Mouse (Mus musculus) MEL (cell line): ENCODE measurements around the gene Trmt2a. TPM values are rescaled to one million over a fixed set of nuclear protein-coding genes. Genes with fewer than 3 reads are reported as not detected.
A peak's percentile ranks its signal among the peaks of the same experiment; 100 is the strongest.

ENCODE experiments used
- DNase-seq: peaks from one replicate; pipeline ENCODE4 v3.0.0; 2011; ENCODE audit warnings: low read depth, low spot score
- H3K27ac ChIP-seq: 2 replicates; pipeline ENCODE4 v1.5.1; 2012; ENCODE audit warnings: low read depth, mild to moderate bottlenecking, control low read depth, low read length, moderate library complexity; ENCODE audit not compliant: control insufficient read depth
- H3K27me3 ChIP-seq, 2 experiments: fragments of 150-350 bp in 1 of 2; sonication (generic) in 1 of 2; 2 replicates each; pipeline ENCODE4 v1.6.1; 2012; ENCODE audit warnings: low read length in 2 of 2, mild to moderate bottlenecking in 2 of 2, improper control_type of control experiment in 1 of 2, moderate library complexity in 1 of 2; ENCODE audit not compliant: insufficient read depth in 2 of 2, control insufficient read depth in 1 of 2
- H3K36me3 ChIP-seq, 2 experiments: 2 replicates each; pipeline ENCODE4 v1.6.1; 2012 to 2014; ENCODE audit warnings: low read length in 2 of 2, improper control_type of control experiment in 1 of 2, inconsistent platforms in 1 of 2, mild to moderate bottlenecking in 1 of 2; ENCODE audit not compliant: insufficient read depth in 2 of 2, control insufficient read depth in 1 of 2
- H3K4me1 ChIP-seq, 2 experiments: fragments of 150-350 bp in 1 of 2; sonication (generic) in 1 of 2; 2 replicates each; pipeline ENCODE4 v1.6.1; 2012; ENCODE audit warnings: low read length in 2 of 2, improper control_type of control experiment in 1 of 2, mild to moderate bottlenecking in 1 of 2; ENCODE audit not compliant: insufficient read depth in 2 of 2, control insufficient read depth in 1 of 2
- H3K4me3 ChIP-seq, 2 experiments: fragments of 150-350 bp in 1 of 2; sonication (generic) in 1 of 2; 2 replicates each; pipeline ENCODE4 v1.5.1; 2012; ENCODE audit warnings: low read depth in 2 of 2, low read length in 2 of 2, mild to moderate bottlenecking in 2 of 2, moderate library complexity in 2 of 2, control low read depth in 1 of 2, improper control_type of control experiment in 1 of 2; ENCODE audit not compliant: control insufficient read depth in 1 of 2, insufficient read depth in 1 of 2
- H3K79me2 ChIP-seq: 2 replicates; pipeline ENCODE4 v1.6.1; 2012; ENCODE audit warnings: mild to moderate bottlenecking, low read length, moderate library complexity; ENCODE audit not compliant: control insufficient read depth, poor library complexity, insufficient read depth
- H3K9ac ChIP-seq: 2 replicates; pipeline ENCODE4 v1.6.1; 2012; ENCODE audit warnings: low read depth, mild to moderate bottlenecking, control low read depth, low read length, moderate library complexity; ENCODE audit not compliant: control insufficient read depth, poor library complexity, severe bottlenecking
- H3K9me3 ChIP-seq: fragments of 150-350 bp; sonication (generic); replicated peaks from 2 replicates; pipeline ENCODE4 v1.6.1; 2012; ENCODE audit warnings: mild to moderate bottlenecking, low read length, improper control_type of control experiment, moderate library complexity; ENCODE audit not compliant: insufficient read depth
- CHD2 ChIP-seq: IDR thresholded peaks from 2 replicates; pipeline ENCODE4 v1.6.1; 2011; ENCODE audit warnings: low read length, improper control_type of control experiment
- CTCF ChIP-seq, 3 experiments: IDR thresholded peaks in 2 of 3; conservative IDR thresholded peaks in 1 of 3; 2 replicates each; pipeline ENCODE4 v1.5.1; 2011 to 2012; ENCODE audit warnings: low read length in 3 of 3, low read depth in 2 of 3, mild to moderate bottlenecking in 2 of 3, improper control_type of control experiment in 1 of 3, inconsistent platforms in 1 of 3, mixed read lengths in 1 of 3, moderate library complexity in 1 of 3; ENCODE audit not compliant: control insufficient read depth in 1 of 3, insufficient read depth in 1 of 3, poor library complexity in 1 of 3, severe bottlenecking in 1 of 3
- EP300 ChIP-seq, 2 experiments: IDR thresholded peaks; 2 replicates each; pipeline ENCODE4 v1.6.1; 2011; ENCODE audit warnings: improper control_type of control experiment in 2 of 2, low read length in 2 of 2, low read depth in 1 of 2, mild to moderate bottlenecking in 1 of 2
- GABPA ChIP-seq: IDR thresholded peaks from 2 replicates; pipeline ENCODE4 v1.6.1; 2012; ENCODE audit warnings: low read depth, mild to moderate bottlenecking, inconsistent platforms, low read length, improper control_type of control experiment, moderate library complexity
- GATA1 ChIP-seq: IDR thresholded peaks from 2 replicates; pipeline ENCODE4 v1.6.1; 2011; ENCODE audit warnings: low read depth, low read length, improper control_type of control experiment
- JUND ChIP-seq: IDR thresholded peaks from 2 replicates; pipeline ENCODE4 v1.6.1; 2011; ENCODE audit warnings: low read depth, mild to moderate bottlenecking, improper control_type of control experiment, low read length
- MXI1 ChIP-seq: IDR thresholded peaks from 2 replicates; pipeline ENCODE4 v1.6.1; 2011; ENCODE audit warnings: mild to moderate bottlenecking, low read depth, low read length, improper control_type of control experiment
- MYB ChIP-seq: IDR thresholded peaks from 2 replicates; pipeline ENCODE4 v1.6.1; 2011; ENCODE audit warnings: mild to moderate bottlenecking, low read depth, low read length, improper control_type of control experiment
- POLR2A ChIP-seq, 2 experiments: IDR thresholded peaks; 2 replicates each; pipeline ENCODE4 v1.6.1; 2011 to 2012; ENCODE audit warnings: low read length in 2 of 2, mild to moderate bottlenecking in 2 of 2, control low read depth in 1 of 2, improper control_type of control experiment in 1 of 2, low read depth in 1 of 2, moderate library complexity in 1 of 2; ENCODE audit not compliant: control insufficient read depth in 1 of 2, insufficient read depth in 1 of 2, poor library complexity in 1 of 2
- POLR2AphosphoS2 ChIP-seq: IDR thresholded peaks from 2 replicates; pipeline ENCODE4 v1.6.1; 2011; ENCODE audit warnings: low read length, improper control_type of control experiment
- SMC3 ChIP-seq: IDR thresholded peaks from 2 replicates; pipeline ENCODE4 v1.6.1; 2011; ENCODE audit warnings: low read depth, low read length, improper control_type of control experiment
- ZMIZ1 ChIP-seq: IDR thresholded peaks from 2 replicates; pipeline ENCODE4 v1.6.1; 2012; ENCODE audit warnings: low read depth, mild to moderate bottlenecking, inconsistent platforms, low read length, improper control_type of control experiment, moderate library complexity
- polyA plus RNA-seq, 2 experiments: library from polyadenylated mRNA; stranded (reverse) in 1 of 2; unstranded in 1 of 2; fragments of >175 nt in 1 of 2; fragments of >200 nt in 1 of 2; gene quantifications; 2 replicates each; pipeline versions ENCODE4 v1.2.1 to v1.2.4; 2012; ENCODE audit warnings: low replicate concordance in 2 of 2, low read depth in 1 of 2; ENCODE audit not compliant: insufficient read length in 2 of 2, insufficient read depth in 1 of 2, missing spikeins in 1 of 2
- total RNA-seq: library from RNA; depleted of rRNA; stranded (reverse); fragments of 300-350 nt; gene quantifications from 2 replicates; pipeline ENCODE4 v1.2.3, GENCODE M21; 2012

Trmt2a gene
- total and polyA plus RNA-seq, 3 experiments, result 178 to 185 TPM; not detected in 1

DNA sequence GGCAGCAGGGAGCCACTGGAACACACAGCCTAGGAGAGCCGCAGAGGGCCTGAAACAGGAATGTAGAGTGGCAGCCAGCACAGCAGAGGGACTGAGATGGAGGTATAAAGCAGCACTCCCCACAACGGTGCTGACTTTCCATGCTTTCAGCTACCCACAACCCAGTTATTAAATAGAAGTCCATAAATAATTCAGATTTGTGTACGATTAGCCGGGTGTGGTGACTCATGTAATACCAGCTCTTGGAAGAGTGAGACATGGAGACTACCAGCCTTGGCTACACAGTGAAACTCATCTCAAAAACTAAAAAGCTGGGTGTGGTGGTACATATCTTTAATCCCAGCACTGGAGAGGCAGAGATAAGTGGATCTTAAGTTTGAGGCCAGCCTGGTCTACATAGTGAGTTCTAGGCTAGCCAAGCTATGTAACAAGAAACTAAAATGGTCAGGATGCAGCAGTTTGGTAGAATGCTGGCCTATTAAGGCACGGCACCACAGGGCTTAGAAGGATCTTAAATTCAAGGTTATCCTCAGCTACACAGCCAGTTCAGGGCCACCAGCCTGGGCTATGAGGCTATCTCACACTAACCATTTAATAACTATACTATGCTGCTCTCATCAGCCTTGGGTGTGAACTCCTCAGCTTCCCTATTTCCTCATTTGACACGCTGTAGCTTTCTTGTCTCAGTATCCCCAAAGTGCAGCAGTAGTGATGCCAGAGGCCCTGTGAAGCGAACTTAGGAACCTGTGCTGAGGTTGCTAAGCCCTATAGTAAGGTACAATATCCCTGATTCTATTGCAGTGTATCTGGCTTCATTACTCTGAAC is 11.6 kb upstream of the Trmt2a start:
- H3K36me3 ChIP-seq, result peaks cover 8 to 14% of the 10 kb centered on the region in 2 experiments
- no peak for TF ChIP-seq GATA1
- 0 out of 2 replicates have a peak, but pooled peaks have one; percentile 6 for TF ChIP-seq MYB
- peak in 1 of 2 experiments; percentile 61; a peak in 2 of 4 replicates for TF ChIP-seq POLR2A (IDR thresholded peaks at IDR 0.05; ENCODE audit: control insufficient read depth in 1 of 2, insufficient read depth in 1 of 2, low read depth in 1 of 2, low read length in 2 of 2, poor library complexity in 1 of 2)
- TF ChIP-seq SMC3, result no peak
- 0 out of 4 replicates have a peak, but pooled peaks of 1 of the 2 experiments have one; percentile 6 for TF ChIP-seq EP300 (IDR thresholded peaks at IDR 0.05; ENCODE audit: low read depth in 1 of 2, low read length in 2 of 2)
- no peak for TF ChIP-seq GABPA
- no peak for TF ChIP-seq MXI1
- TF ChIP-seq POLR2AphosphoS2, result peak; percentile 66
- TF ChIP-seq ZMIZ1, result peak; percentile 57; the same call in 1 of the 2 replicates
- no peak for TF ChIP-seq CTCF (IDR thresholded peaks at IDR 0.05 in 2 of 3, conservative IDR thresholded peaks at IDR 0.05 in 1 of 3; ENCODE audit: control insufficient read depth in 1 of 3, insufficient read depth in 1 of 3, low read depth in 2 of 3, low read length in 3 of 3, poor library complexity in 1 of 3, severe bottlenecking in 1 of 3)
- no peak for TF ChIP-seq JUND
- H3K9ac ChIP-seq, result no peak overlapping the region
- H3K4me3 ChIP-seq, result no peak overlapping the region
- DNase-seq, result peak; percentile 68
- no peaks in the 10 kb centered on the region for H3K27me3 ChIP-seq
- H3K4me1 ChIP-seq, result peaks cover 0 to 15% of the 10 kb centered on the region in 2 experiments; a peak in 3 of 4 replicates
- H3K27ac ChIP-seq, result no peak overlapping the region
- H3K9me3 ChIP-seq, result no peaks in the 10 kb centered on the region
- peaks cover 12% of the 10 kb centered on the region for H3K79me2 ChIP-seq

DNA sequence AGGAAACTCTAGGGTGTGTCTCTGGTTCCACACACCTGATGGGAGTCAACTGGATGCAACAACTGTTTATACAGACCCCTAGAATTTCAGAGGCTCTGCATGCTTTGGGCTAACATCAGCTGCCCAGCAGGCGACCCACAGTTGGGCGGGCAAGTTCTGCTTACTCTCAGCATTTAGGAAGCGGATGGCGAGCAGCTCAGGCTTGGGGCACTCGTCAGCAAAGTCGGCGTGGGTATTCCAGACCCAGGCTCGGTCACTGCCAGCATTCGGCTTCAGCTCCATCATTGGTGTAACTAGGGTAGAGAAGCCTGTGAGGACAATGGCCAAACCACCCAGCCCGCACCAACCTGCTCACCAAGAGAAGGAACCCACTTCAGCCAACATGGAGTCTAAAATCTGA is 6.9 kb upstream of the Trmt2a start:
- no peak for DNase-seq
- Histone ChIP-seq H3K4me3 (no peak overlapping the region), H3K36me3 (peaks cover 25 to 48% of the 10 kb centered on the region in 2 experiments), H3K27me3 (no peaks in the 10 kb centered on the region), H3K79me2 (peaks cover 23% of the 10 kb centered on the region), H3K9me3 (no peaks in the 10 kb centered on the region), H3K27ac (no peak overlapping the region), H3K9ac (no peak overlapping the region), H3K4me1 (peaks cover 0 to 3% of the 10 kb centered on the region in 2 experiments; a peak in 2 of 4 replicates)
- 0 out of 2 replicates have a peak, but pooled peaks have one; percentile 36 for TF ChIP-seq POLR2AphosphoS2
- TF ChIP-seq CHD2, result no peak
